Mouse (Mus musculus) olfactory bulb, adult 2 months (tissue): ENCODE results near the gene Golim4. TPM values are rescaled to one million over a fixed set of nuclear protein-coding genes. Genes with fewer than 3 reads are reported as not detected.

Source experiments
- H3K27ac ChIP-seq: fragments of 200-500 bp; 2 replicates; pipeline ENCODE4 v1.5.1; 2012; ENCODE audit warnings: low read depth, low read length; ENCODE audit not compliant: insufficient read depth
- H3K4me1 ChIP-seq: fragments of 200-500 bp; 2 replicates; pipeline ENCODE4 v1.6.1; 2012; ENCODE audit warnings: low read length; ENCODE audit not compliant: control insufficient read depth, insufficient read depth
- H3K4me3 ChIP-seq: fragments of 200-500 bp; 2 replicates; pipeline ENCODE4 v1.5.1; 2012; ENCODE audit warnings: mild to moderate bottlenecking, low read depth, low read length, moderate library complexity; ENCODE audit not compliant: insufficient read depth
- CTCF ChIP-seq: fragments of 200-500 bp; IDR thresholded peaks from 2 replicates; pipeline ENCODE4 v1.5.1; 2012; ENCODE audit warnings: low read depth, mild to moderate bottlenecking, low read length, moderate library complexity; ENCODE audit not compliant: insufficient read depth
- POLR2A ChIP-seq: fragments of 200-500 bp; IDR thresholded peaks from 2 replicates; pipeline ENCODE4 v1.6.1; 2012; ENCODE audit warnings: mild to moderate bottlenecking, low read depth, low read length, moderate library complexity; ENCODE audit not compliant: insufficient read depth
- WGBS: fragments of 180-500 bp; shearing (Covaris S2); methylation state at CpG from one replicate; pipeline ENCODE4 v1.1.7; 2018; 5-methylcytosine and 5-hydroxymethylcytosine counted together
- polyA plus RNA-seq: library from polyadenylated mRNA; stranded (reverse); fragments of >200 nt; gene quantifications from 2 replicates; pipeline ENCODE4 v1.2.4, GENCODE M21; 2012; ENCODE audit warnings: low replicate concordance; ENCODE audit not compliant: missing spikeins, insufficient read depth, insufficient read length

Golim4 gene
- polyA plus RNA-seq, 1 experiment: not detected

- H3K27ac ChIP-seq: no peak overlapping the region
- 89% methylated on average over 3 of the region's 3 CpGs for WGBS
- no peak overlapping the region for H3K4me3 ChIP-seq
- TF ChIP-seq CTCF (no peak), POLR2A (no peak)
- no peaks in the 10 kb centered on the region for H3K4me1 ChIP-seq
Measured at GRCm38 (mm10) chr3:75891581-75891980, 65.2 kb downstream of the Golim4 start.

GRCm38 (mm10) chr3:75889323-75889722 lies 67.4 kb downstream of the Golim4 start:
- no peak for TF ChIP-seq POLR2A
- TF ChIP-seq CTCF: no peak
- no peak overlapping the region for H3K27ac ChIP-seq
- H3K4me1 ChIP-seq: no peaks in the 10 kb centered on the region
- whole genome bisulfite sequencing: 86% methylated on average over 1 of the region's 1 CpGs
- H3K4me3 ChIP-seq: no peak overlapping the region

DNA sequence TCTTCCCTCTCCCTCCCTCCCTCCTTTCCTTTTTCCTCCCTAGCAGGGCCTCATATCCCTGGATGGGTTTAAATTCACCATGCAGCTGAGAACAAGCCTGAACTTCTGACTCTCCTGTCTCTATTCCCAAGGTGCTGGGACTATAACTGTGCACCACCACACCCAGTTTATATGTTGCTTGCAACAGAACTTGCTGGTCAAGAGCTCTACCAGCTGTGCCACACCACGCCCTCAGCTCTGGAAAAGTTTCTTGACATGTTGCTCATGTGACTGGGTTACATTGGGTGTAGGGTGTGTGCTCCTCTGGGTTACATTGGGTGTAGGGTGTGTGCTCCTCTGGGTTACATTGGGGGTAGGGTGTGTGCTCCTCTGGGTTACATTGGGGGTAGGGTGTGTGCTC lies 75.2 kb downstream of the Golim4 start:
- no peak for TF ChIP-seq POLR2A
- no peak for TF ChIP-seq CTCF
- H3K4me3 ChIP-seq: no peak overlapping the region
- no peaks in the 10 kb centered on the region for H3K4me1 ChIP-seq
- 100% methylated on average over 1 of the region's 1 CpGs for WGBS
- H3K27ac ChIP-seq: no peak overlapping the region

DNA sequence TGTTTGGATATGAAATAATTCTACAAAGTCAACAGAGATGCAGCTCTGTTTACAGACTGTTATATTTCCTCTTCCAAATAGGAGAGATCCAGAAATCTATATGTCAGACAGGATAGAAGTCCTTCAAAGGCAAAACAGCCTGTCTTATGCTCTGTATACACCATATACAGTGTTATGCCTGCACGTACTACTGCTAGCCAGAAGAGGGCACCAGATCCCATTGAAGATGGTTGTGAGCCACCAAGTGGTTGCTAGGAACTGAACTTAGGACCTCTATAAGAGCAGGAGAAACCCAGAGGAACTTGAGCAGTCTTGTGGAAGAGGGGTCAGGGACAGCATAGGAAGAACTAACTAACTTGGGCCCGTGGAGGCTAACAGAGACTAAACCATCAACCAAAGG lies 77.5 kb downstream of the Golim4 start:
- Histone ChIP-seq H3K4me3 (no peak overlapping the region), H3K4me1 (no peaks in the 10 kb centered on the region), H3K27ac (no peak overlapping the region)
- TF ChIP-seq CTCF (no peak), POLR2A (no peak)
- 95% methylated on average over 2 of the region's 2 CpGs for WGBS

DNA sequence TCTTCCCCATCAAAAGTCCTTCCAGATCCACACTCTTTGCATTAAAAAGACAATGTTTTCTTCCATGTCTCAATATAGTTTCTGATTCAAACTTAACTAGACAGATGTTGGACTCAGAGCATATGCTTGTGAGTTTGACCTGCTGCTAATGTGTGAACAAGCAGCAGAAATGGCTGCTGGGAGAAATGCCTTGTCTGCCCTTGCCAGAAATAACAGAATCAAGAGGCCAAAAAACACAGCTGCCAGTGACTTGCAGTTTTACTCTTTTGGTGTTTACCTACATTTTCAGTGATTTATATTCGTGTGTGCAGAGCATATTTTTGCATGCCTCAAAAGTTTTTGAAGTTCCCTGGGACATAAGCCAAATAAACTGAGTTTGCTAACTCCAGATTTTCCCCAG lies 87.9 kb downstream of the Golim4 start:
- Histone ChIP-seq H3K4me3 (no peak overlapping the region), H3K4me1 (no peaks in the 10 kb centered on the region), H3K27ac (no peak overlapping the region)
- TF ChIP-seq CTCF (no peak), POLR2A (no peak)
- WGBS: 58% methylated on average over 1 of the region's 1 CpGs

GRCm38 (mm10) chr3:75864203-75864602 lies 92.5 kb downstream of the Golim4 start:
- TF ChIP-seq CTCF: no peak
- no peak for TF ChIP-seq POLR2A
- H3K4me3 ChIP-seq: no peak overlapping the region
- H3K27ac ChIP-seq: no peak overlapping the region
- WGBS: 29% methylated on average over 2 of the region's 2 CpGs
- H3K4me1 ChIP-seq: no peaks in the 10 kb centered on the region

GRCm38 (mm10) chr3:75861677-75862076 lies 95.1 kb downstream of the Golim4 start:
- Histone ChIP-seq H3K27ac (no peak overlapping the region), H3K4me3 (no peak overlapping the region), H3K4me1 (no peaks in the 10 kb centered on the region)
- TF ChIP-seq POLR2A (no peak), CTCF (no peak)
- WGBS: 45% methylated on average over 4 of the region's 4 CpGs

DNA sequence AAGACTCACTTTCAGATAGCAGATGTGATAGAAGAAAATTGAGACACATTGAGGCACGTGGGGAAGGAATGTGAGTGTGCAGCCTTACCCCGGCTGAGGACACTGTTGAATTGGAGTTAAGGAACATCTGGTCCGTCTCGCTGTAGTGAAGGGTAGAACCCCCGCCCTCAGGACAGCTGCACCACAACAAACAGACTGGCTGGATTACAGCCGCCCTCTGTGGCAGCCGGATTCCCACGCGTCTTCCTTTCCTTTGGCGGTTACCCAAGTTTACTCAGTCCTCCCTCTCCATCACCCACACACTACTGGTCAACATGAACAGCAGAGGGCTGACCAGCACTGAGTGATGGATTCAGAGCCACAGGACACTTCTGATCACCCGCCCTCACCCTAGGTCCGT lies 96.0 kb downstream of the Golim4 start:
- H3K27ac ChIP-seq: no peak overlapping the region
- 48% methylated on average over 12 of the region's 12 CpGs for WGBS
- no peak overlapping the region for H3K4me3 ChIP-seq
- H3K4me1 ChIP-seq: no peaks in the 10 kb centered on the region
- no peak for TF ChIP-seq POLR2A
- TF ChIP-seq CTCF: no peak

- TF ChIP-seq POLR2A: no peak
- no peak for TF ChIP-seq CTCF
- WGBS: 76% methylated on average over 5 of the region's 5 CpGs
- Histone ChIP-seq H3K4me1 (no peaks in the 10 kb centered on the region), H3K27ac (no peak overlapping the region), H3K4me3 (no peak overlapping the region)
Measured at GRCm38 (mm10) chr3:75835286-75835967, 121.3 kb downstream of the Golim4 start.

- Histone ChIP-seq H3K4me1 (no peaks in the 10 kb centered on the region), H3K4me3 (no peak overlapping the region), H3K27ac (no peak overlapping the region)
- WGBS: 90% methylated on average over 2 of the region's 2 CpGs
- TF ChIP-seq CTCF (no peak), POLR2A (no peak)
Measured at GRCm38 (mm10) chr3:75834827-75835226, 121.9 kb downstream of the Golim4 start.

Other genes with a start within 250 kb of the Golim4 start
- not detected in 2 replicates for gene Gm29133, start 208.8 kb downstream of the Golim4 start, polyA plus RNA-seq
- gene Fstl5, start 117.3 kb upstream of the Golim4 start, polyA plus RNA-seq: not detected in 2 replicates